Mouse (Mus musculus): Measurements from ENCODE around the gene Inafm2.

The Inafm2 gene

GRCm38 (mm10) chr2:118744621-118745020, 937 bp upstream of the Inafm2 start:
- CTCF ChIA-PET, result interaction anchor here in 3 of 4 experiments (1.0 to 3.1 kb wide), 6 partner anchors 15 to 138 kb away, joined by 3 to 19 read pairs (median 4); partner anchors contain the start of gene Ccdc9b (in 2 of the 3)
- POLR2A ChIA-PET, result interaction anchor here (0.5 to 2.0 kb wide), 7 partner anchors 19 to 123 kb away, joined by 3 to 7 read pairs (median 4); partner anchors contain the start of gene Knstrn (in 1 of the 4)

GRCm38 (mm10) chr2:118745915-118746901, 650 bp downstream of the Inafm2 start:
- POLR2A ChIA-PET, result interaction anchor here in 3 of 4 experiments (0.6 to 2.0 kb wide), 11 partner anchors 14 to 150 kb away, joined by 3 to 7 read pairs (median 4); partner anchors contain the start of genes Ccdc9b (in 1 of the 3), Knstrn (in 1 of the 3) and Plcb2 (in 1 of the 3)
- CTCF ChIA-PET, result interaction anchor here (0.5 to 3.1 kb wide), 18 partner anchors 13 to 372 kb away, joined by 3 to 19 read pairs (median 4); partner anchors contain the start of gene Ccdc9b (in 2 of the 4)

- POLR2A ChIA-PET, result interaction anchor here (0.6 to 1.8 kb wide), 9 partner anchors 13 to 132 kb away, joined by 3 to 7 read pairs (median 3); partner anchors contain the start of gene Ccdc9b (in 1 of the 4)
Observed at GRCm38 (mm10) chr2:118747301-118747960, 1.9 kb downstream of the Inafm2 start.

GRCm38 (mm10) chr2:118749341-118749884, 3.9 kb downstream of the Inafm2 start:
- POLR2A ChIA-PET, result interaction anchor here (0.7 to 3.6 kb wide), 13 partner anchors 8 to 86 kb away, joined by 3 to 15 read pairs (median 3); partner anchors contain the start of gene Ccdc9b (in 2 of the 4)
- CTCF ChIA-PET, result interaction anchor here (0.5 to 4.4 kb wide), 13 partner anchors 10 to 568 kb away, joined by 3 to 25 read pairs (median 4); partner anchors contain the start of gene Ccdc9b (in 1 of the 4)

More at GRCm38 (mm10) chr2:118747301-118747960, 1.9 kb downstream of the Inafm2 start:
- CTCF ChIA-PET, result interaction anchor here (0.5 to 3.1 kb wide), 12 partner anchors 12 to 374 kb away, joined by 3 to 19 read pairs (median 4); partner anchors contain the start of gene Ccdc9b (in 1 of the 4)

- POLR2A ChIA-PET, result interaction anchor here in 3 of 4 experiments (0.9 to 3.6 kb wide), 8 partner anchors 9 to 87 kb away, joined by 3 to 15 read pairs (median 5); partner anchors contain the start of gene Ccdc9b (in 2 of the 3)
- CTCF ChIA-PET, result interaction anchor here in 2 of 4 experiments (0.9 to 4.4 kb wide), 7 partner anchors 13 to 264 kb away, joined by 3 to 25 read pairs (median 4); partner anchors contain the start of gene Ccdc9b (in 1 of the 2)
Observed at GRCm38 (mm10) chr2:118750476-118750875, 4.9 kb downstream of the Inafm2 start.

GRCm38 (mm10) chr2:118751896-118752791, 6.6 kb downstream of the Inafm2 start:
- POLR2A ChIA-PET, result interaction anchor here in 3 of 4 experiments (0.6 to 3.6 kb wide), 6 partner anchors 10 to 275 kb away, joined by 3 to 15 read pairs (median 4); partner anchors contain the start of gene Ccdc9b (in 2 of the 3)
- CTCF ChIA-PET, result interaction anchor here in 2 of 4 experiments (0.7 to 4.4 kb wide), 4 partner anchors 10 to 265 kb away, joined by 3 to 25 read pairs (median 6); partner anchors contain the start of gene Ccdc9b (in 2 of the 2)

GRCm38 (mm10) chr2:118752792-118753108, 7.2 kb downstream of the Inafm2 start:
- CTCF ChIA-PET, result interaction anchor here in 2 of 4 experiments (1.3 to 4.4 kb wide), 3 partner anchors 9 to 130 kb away, joined by 3 to 25 read pairs (median 4); partner anchors contain the start of gene Ccdc9b (in 2 of the 2)
- POLR2A ChIA-PET, result interaction anchor here in 3 of 4 experiments (0.6 to 1.2 kb wide), 5 partner anchors 9 to 156 kb away, joined by 3 to 6 read pairs (median 4); partner anchors contain the start of gene Ccdc9b (in 1 of the 3)

GRCm38 (mm10) chr2:118754143-118754542, 8.6 kb downstream of the Inafm2 start:
- CTCF ChIA-PET, result interaction anchor here in 2 of 4 experiments (1.2 to 1.3 kb wide), 2 partner anchors 10 to 129 kb away, joined by 3 read pairs; no protein-coding TSS in a partner anchor

GRCm38 (mm10) chr2:118755407-118755806, 9.8 kb downstream of the Inafm2 start:
- ChIA-PET CTCF (interaction anchor here in 3 of 4 experiments (1.2 to 2.1 kb wide), 3 partner anchors 8 to 128 kb away, joined by 3 to 5 read pairs (median 3); no protein-coding TSS in a partner anchor), POLR2A (interaction anchor here in 1 of 4 experiments (1.5 kb wide), 1 partner anchor 9 kb away, joined by 3 read pairs; no protein-coding TSS in a partner anchor)

More at GRCm38 (mm10) chr2:118754143-118754542, 8.6 kb downstream of the Inafm2 start:
- POLR2A ChIA-PET, result interaction anchor here in 2 of 4 experiments (1.0 to 1.5 kb wide), 2 partner anchors 10 to 108 kb away, joined by 3 read pairs; partner anchors contain the start of gene Ivd (in 1 of the 2)

GRCm38 (mm10) chr2:118756103-118756502, 10.5 kb downstream of the Inafm2 start:
- ChIA-PET CTCF (interaction anchor here in 2 of 4 experiments (0.8 to 2.1 kb wide), 5 partner anchors 8 to 127 kb away, joined by 3 to 5 read pairs (median 3); partner anchors contain the start of gene Knstrn (in 1 of the 2)), POLR2A (interaction anchor here in 1 of 4 experiments (0.7 kb wide), 1 partner anchor 723 kb away, joined by 3 read pairs; no protein-coding TSS in a partner anchor)

- CTCF ChIA-PET, result interaction anchor here (0.6 to 2.8 kb wide), 26 partner anchors 8 to 560 kb away, joined by 3 to 15 read pairs (median 5); partner anchors contain the start of genes Inafm2 (in 2 of the 4), Ivd (in 1 of the 4) and Knstrn (in 1 of the 4)
Observed at GRCm38 (mm10) chr2:118759828-118760227, 14.3 kb downstream of the Inafm2 start.

GRCm38 (mm10) chr2:118760311-118761025, 14.9 kb downstream of the Inafm2 start:
- ChIA-PET CTCF (interaction anchor here in 3 of 4 experiments (0.6 to 4.7 kb wide), 16 partner anchors 11 to 137 kb away, joined by 3 to 38 read pairs (median 6); partner anchors contain the start of genes Inafm2 (in 1 of the 3) and Ivd (in 1 of the 3)), POLR2A (interaction anchor here in 1 of 4 experiments (1.1 to 2.1 kb wide), 3 partner anchors 13 to 58 kb away, joined by 3 to 4 read pairs (median 3); partner anchors contain the start of gene Knstrn)

More at GRCm38 (mm10) chr2:118759828-118760227, 14.3 kb downstream of the Inafm2 start:
- POLR2A ChIA-PET, result interaction anchor here in 2 of 4 experiments (1.1 to 2.1 kb wide), 6 partner anchors 10 to 58 kb away, joined by 3 to 5 read pairs (median 4); partner anchors contain the start of gene Knstrn (in 1 of the 2)

GRCm38 (mm10) chr2:118761358-118761757, 15.8 kb downstream of the Inafm2 start:
- ChIA-PET CTCF (interaction anchor here (0.5 to 4.7 kb wide), 17 partner anchors 11 to 496 kb away, joined by 3 to 38 read pairs (median 5); partner anchors contain the start of gene Disp2 (in 1 of the 4)), POLR2A (interaction anchor here in 2 of 4 experiments (0.5 to 2.2 kb wide), 8 partner anchors 9 to 275 kb away, joined by 3 to 15 read pairs (median 4); partner anchors contain the start of gene Inafm2 (in 1 of the 2))
